Comparison of ENCODE assay signal across 12 mouse cellular contexts in genomic region chr14:33058881-33059660, GRCm38 (mm10).
"Had no signal": no experiment of that assay in that cellular context is flagged by ENCODE, and none has a peak within 500 bp of the region (broad histone marks: within the 10 kb centered on the region; RNA-seq: fewer than 3 reads in every experiment).

No protein-coding gene starts in this region.

- DNase-seq: lung, adult 18-20 months; lung, postnatal 14 days; lung, postnatal 4 days; midbrain, embryonic 14.5 days; retina, postnatal 1 day; right cerebral cortex, adult 18-20 months; right cerebral cortex, postnatal 25 days; right cerebral cortex, postnatal 4 days; spleen, adult 18-20 months; thymus, adult 18-20 months; thymus, postnatal 14 days; thymus, postnatal 36 days had no signal
